Mouse (Mus musculus): ENCODE data around the gene C1s1. TPM values are rescaled to one million over a fixed set of nuclear protein-coding genes. Genes with fewer than 3 reads are reported as not detected.
"Not testable (repeated sequence)": the region's sequence is repeated elsewhere in the genome, so short reads cannot be mapped to it uniquely, and the experiment has no call there.

C1s1 gene
- polyA plus RNA-seq, 1 experiment from 2014 or later: 3.9 TPM

DNA sequence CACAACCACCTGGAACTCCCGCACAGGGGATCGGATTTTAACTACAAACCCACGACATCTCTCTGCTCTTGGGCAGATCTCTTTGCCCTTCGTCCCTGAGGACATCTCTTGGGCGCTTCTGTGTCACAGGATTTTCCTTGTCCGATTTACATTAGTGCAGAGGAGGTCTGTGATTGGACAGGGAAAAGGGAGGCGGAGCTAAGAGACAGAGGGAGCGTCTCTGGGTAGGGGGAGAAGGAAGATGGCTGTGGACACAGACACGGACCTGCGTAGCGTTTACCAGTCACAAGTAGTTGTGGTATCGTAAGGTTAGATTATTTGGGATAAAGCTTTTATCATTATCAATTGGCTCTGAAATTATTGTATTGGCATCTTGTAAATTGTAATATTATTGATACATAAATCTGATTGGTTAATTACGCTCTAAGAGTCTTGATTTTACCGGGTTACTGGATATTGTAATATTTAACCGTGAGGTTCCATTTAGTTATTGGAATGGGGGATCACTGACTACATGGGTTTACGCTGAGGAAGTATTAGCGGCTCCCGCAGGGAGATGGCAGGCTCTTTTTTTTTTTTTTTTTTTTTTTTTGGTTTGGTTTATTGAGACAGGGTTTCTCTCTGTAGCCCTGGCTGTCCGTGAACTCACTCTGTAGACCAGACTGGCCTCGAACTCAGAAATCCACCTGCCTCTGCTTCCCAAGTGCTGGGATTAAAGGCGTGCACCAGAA, 56.6 kb downstream of the C1s1 start:
- Histone ChIP-seq H3K4me3 (ENCODE audit: low read length) (peak overlapping the region; percentile 16; the same call in 1 of the 2 replicates), H3K9me3 (ENCODE audit: control insufficient read depth, low read length) (no peaks in the 10 kb centered on the region), H3K4me1 (replicated peaks; ENCODE audit: control insufficient read depth, insufficient read depth, low read length) (peaks cover 3% of the 10 kb centered on the region; the same call in 1 of the 2 replicates), H3K4me2 (ENCODE audit: low read depth, low read length) (peak overlapping the region; percentile 31), H3K36me3 (ENCODE audit: control insufficient read depth, insufficient read depth, low read length) (no peaks in the 10 kb centered on the region), H3K27ac (ENCODE audit: low read length) (no peak overlapping the region), H3K27me3 (ENCODE audit: control insufficient read depth, insufficient read depth, low read depth, low read length) (no peaks in the 10 kb centered on the region), H3K9ac (ENCODE audit: low read length) (no peak overlapping the region)
- peak; percentile 56; the same call in 1 of the 2 replicates for ATAC-seq (ENCODE audit: low read depth)
- WGBS: 33% methylated on average over 21 of the region's 21 CpGs

GRCm38 (mm10) chr6:124484851-124485250, 57.3 kb downstream of the C1s1 start:
- WGBS: 60% methylated on average over 7 of the region's 7 CpGs
- no peaks in the 10 kb centered on the region for H3K9me3 ChIP-seq (ENCODE audit: control insufficient read depth, low read length)
- no peak overlapping the region for H3K4me2 ChIP-seq (ENCODE audit: low read depth, low read length)
- H3K27me3 ChIP-seq (ENCODE audit: control insufficient read depth, insufficient read depth, low read depth, low read length): no peaks in the 10 kb centered on the region
- H3K27ac ChIP-seq (ENCODE audit: low read length): no peak overlapping the region
- ATAC-seq (ENCODE audit: low read depth): no peak
- no peak overlapping the region for H3K4me3 ChIP-seq (ENCODE audit: low read length)
- no peaks in the 10 kb centered on the region for H3K36me3 ChIP-seq (ENCODE audit: control insufficient read depth, insufficient read depth, low read length)
- no peak overlapping the region for H3K9ac ChIP-seq (ENCODE audit: low read length)
- H3K4me1 ChIP-seq (replicated peaks; ENCODE audit: control insufficient read depth, insufficient read depth, low read length): peaks cover 3% of the 10 kb centered on the region; the same call in 1 of the 2 replicates

- H3K36me3 ChIP-seq (ENCODE audit: control insufficient read depth, insufficient read depth, low read length); H3K27me3 ChIP-seq (ENCODE audit: control insufficient read depth, insufficient read depth, low read depth, low read length); H3K9ac ChIP-seq (ENCODE audit: low read length); ATAC-seq (ENCODE audit: low read depth); H3K4me2 ChIP-seq (ENCODE audit: low read depth, low read length); H3K27ac ChIP-seq (ENCODE audit: low read length); H3K4me3 ChIP-seq (ENCODE audit: low read length); H3K4me1 ChIP-seq (replicated peaks; ENCODE audit: control insufficient read depth, insufficient read depth, low read length); H3K9me3 ChIP-seq (ENCODE audit: control insufficient read depth, low read length): not testable (repeated sequence)
- 78% methylated on average over 3 of the region's 3 CpGs for WGBS
Observed at GRCm38 (mm10) chr6:124483831-124484230, 58.3 kb downstream of the C1s1 start.

- Histone ChIP-seq H3K9me3 (ENCODE audit: control insufficient read depth, low read length) (no peaks in the 10 kb centered on the region), H3K27me3 (ENCODE audit: control insufficient read depth, insufficient read depth, low read depth, low read length) (no peaks in the 10 kb centered on the region), H3K4me1 (replicated peaks; ENCODE audit: control insufficient read depth, insufficient read depth, low read length) (peaks cover 15% of the 10 kb centered on the region), H3K4me3 (ENCODE audit: low read length) (no peak overlapping the region), H3K9ac (ENCODE audit: low read length) (no peak overlapping the region), H3K36me3 (ENCODE audit: control insufficient read depth, insufficient read depth, low read length) (no peaks in the 10 kb centered on the region), H3K27ac (ENCODE audit: low read length) (no peak overlapping the region), H3K4me2 (ENCODE audit: low read depth, low read length) (no peak overlapping the region)
- WGBS: 33% methylated on average over 6 of the region's 6 CpGs
- no peak for ATAC-seq (ENCODE audit: low read depth)
Observed at GRCm38 (mm10) chr6:124481571-124481970, 60.6 kb downstream of the C1s1 start.

Other genes with a start within 250 kb of the C1s1 start
- gene Cd163, start 237.7 kb downstream of the C1s1 start, polyA plus RNA-seq (2015; fragmentation: Nextera tagmentation; extraction: Ambion mirVana): 0.36 and 0.41 TPM in 2 replicates
- 39.9 and 40.2 TPM in 2 replicates for gene Pex5, start 127.3 kb downstream of the C1s1 start, polyA plus RNA-seq (2015; fragmentation: Nextera tagmentation; extraction: Ambion mirVana)
- 2.0 and 2.3 TPM in 2 replicates for gene Clstn3, start 77.6 kb downstream of the C1s1 start, polyA plus RNA-seq (2015; fragmentation: Nextera tagmentation; extraction: Ambion mirVana)
- gene C1rl, start 49.2 kb downstream of the C1s1 start, polyA plus RNA-seq (2015; fragmentation: Nextera tagmentation; extraction: Ambion mirVana): 0.68 and 0.91 TPM in 2 replicates
- 6.0 and 7.5 TPM in 2 replicates for gene C1ra, start 30.0 kb downstream of the C1s1 start, polyA plus RNA-seq (2015; fragmentation: Nextera tagmentation; extraction: Ambion mirVana)
- gene C1rb, start 27.9 kb upstream of the C1s1 start, polyA plus RNA-seq (2015; fragmentation: Nextera tagmentation; extraction: Ambion mirVana): not detected in 2 replicates
- gene C1s2, start 93.7 kb upstream of the C1s1 start, polyA plus RNA-seq (2015; fragmentation: Nextera tagmentation; extraction: Ambion mirVana): 0.08 TPM in 1 of 2 replicates, not detected in the other
- 60.9 and 61.9 TPM in 2 replicates for gene Lpcat3, start 120.7 kb upstream of the C1s1 start, polyA plus RNA-seq (2015; fragmentation: Nextera tagmentation; extraction: Ambion mirVana)
- gene Emg1, start 169.8 kb upstream of the C1s1 start, polyA plus RNA-seq (2015; fragmentation: Nextera tagmentation; extraction: Ambion mirVana): 188 and 192 TPM in 2 replicates
- gene Phb2, start 170.0 kb upstream of the C1s1 start, polyA plus RNA-seq (2015; fragmentation: Nextera tagmentation; extraction: Ambion mirVana): 254 and 278 TPM in 2 replicates
- 21.3 and 27.3 TPM in 2 replicates for gene Ptpn6, start 196.4 kb upstream of the C1s1 start, polyA plus RNA-seq (2015; fragmentation: Nextera tagmentation; extraction: Ambion mirVana)
- gene Grcc10, start 199.0 kb upstream of the C1s1 start, polyA plus RNA-seq (2015; fragmentation: Nextera tagmentation; extraction: Ambion mirVana): 430 and 446 TPM in 2 replicates
- not detected in 2 replicates for gene Gm45234, start 213.7 kb upstream of the C1s1 start, polyA plus RNA-seq (2015; fragmentation: Nextera tagmentation; extraction: Ambion mirVana)
- gene Atn1, start 214.2 kb upstream of the C1s1 start, polyA plus RNA-seq (2015; fragmentation: Nextera tagmentation; extraction: Ambion mirVana): 14.0 and 14.7 TPM in 2 replicates
- gene Eno2, start 227.3 kb upstream of the C1s1 start, polyA plus RNA-seq (2015; fragmentation: Nextera tagmentation; extraction: Ambion mirVana): 3.5 and 4.7 TPM in 2 replicates
- 34.0 and 44.7 TPM in 2 replicates for gene Lrrc23, start 237.4 kb upstream of the C1s1 start, polyA plus RNA-seq (2015; fragmentation: Nextera tagmentation; extraction: Ambion mirVana)